Mouse (Mus musculus) embryonic facial prominence, embryonic 11.5 days (tissue): Measurements from ENCODE around the gene Bicral. TPM values are rescaled to one million over a fixed set of nuclear protein-coding genes. Genes with fewer than 3 reads are reported as not detected.

Source experiments
- ATAC-seq: fragments of 200-750 bp; cut with Nextera tagmentation; replicated peaks from 2 replicates; pipeline ENCODE4 v1.8.0; 2017; ENCODE audit warnings: low read depth; ENCODE audit not compliant: insufficient number of reproducible peaks, low FRiP score, low TSS enrichment
- DNase-seq: peaks from one replicate; pipeline ENCODE4 v3.0.0-alpha.2; 2015; ENCODE audit warnings: low spot score
- H3K27ac ChIP-seq: fragments of 300-500 bp; sonication (generic); replicated peaks from 2 replicates; pipeline ENCODE4 v1.5.1; 2014; ENCODE audit warnings: mild to moderate bottlenecking, low read depth, low read length, control low read depth
- H3K27me3 ChIP-seq: fragments of 300-500 bp; sonication (generic); 2 replicates; pipeline ENCODE4 v1.6.1; 2014; ENCODE audit warnings: mild to moderate bottlenecking, low read length, moderate library complexity, mixed read lengths; ENCODE audit not compliant: control insufficient read depth, insufficient read depth
- H3K36me3 ChIP-seq: fragments of 300-500 bp; sonication (generic); replicated peaks from 2 replicates; pipeline ENCODE4 v1.6.1; 2014; ENCODE audit warnings: low read depth, mild to moderate bottlenecking, low read length, moderate library complexity, mixed read lengths; ENCODE audit not compliant: control insufficient read depth, insufficient read depth
- H3K4me1 ChIP-seq: fragments of 300-500 bp; sonication (generic); 2 replicates; pipeline ENCODE4 v1.6.1; 2014; ENCODE audit warnings: low read length, mixed read lengths; ENCODE audit not compliant: control insufficient read depth, insufficient read depth
- H3K4me2 ChIP-seq: fragments of 300-500 bp; sonication (generic); 2 replicates; pipeline ENCODE4 v1.6.1; 2014; ENCODE audit warnings: low read depth, mild to moderate bottlenecking, control low read depth, low read length, moderate library complexity
- H3K4me3 ChIP-seq: fragments of 300-500 bp; sonication (generic); 2 replicates; pipeline ENCODE4 v1.5.1; 2014; ENCODE audit warnings: low read depth, low read length, control low read depth
- H3K9ac ChIP-seq: fragments of 300-500 bp; sonication (generic); replicated peaks from 2 replicates; pipeline ENCODE4 v1.6.1; 2014; ENCODE audit warnings: mild to moderate bottlenecking, control low read depth, low read length
- H3K9me3 ChIP-seq: fragments of 300-500 bp; sonication (generic); replicated peaks from 2 replicates; pipeline ENCODE4 v1.6.1; 2016; ENCODE audit warnings: mild to moderate bottlenecking, low read length, inconsistent platforms, mixed read lengths; ENCODE audit not compliant: control insufficient read depth
- WGBS: fragments of 180-500 bp; shearing (Covaris S2); extraction: QIAGEN DNeasy Blood & Tissue Kit; methylation state at CpG from one replicate; pipeline ENCODE4 v1.1.7; 2014; 5-methylcytosine and 5-hydroxymethylcytosine counted together
- polyA plus RNA-seq: library from polyadenylated mRNA; unstranded; fragments of >200 nt; fragmentation: Nextera tagmentation; extraction: Ambion mirVana; gene quantifications from 2 replicates; pipeline ENCODE4 v1.2.1, GENCODE M21; 2014

Bicral gene
- polyA plus RNA-seq, 1 experiment from 2014 or later, result 4.7 TPM

GRCm38 (mm10) chr17:46880322-46880721 lies 22.0 kb upstream of the Bicral start:
- DNase-seq, result no peak
- no peak overlapping the region for H3K9ac ChIP-seq
- no peak for ATAC-seq
- H3K27me3 ChIP-seq, result no peaks in the 10 kb centered on the region
- H3K4me1 ChIP-seq, result no peaks in the 10 kb centered on the region
- H3K36me3 ChIP-seq, result no peaks in the 10 kb centered on the region
- H3K4me3 ChIP-seq, result no peak overlapping the region
- H3K27ac ChIP-seq, result no peak overlapping the region
- WGBS, result 84% methylated on average over 2 of the region's 2 CpGs
- no peaks in the 10 kb centered on the region for H3K9me3 ChIP-seq
- H3K4me2 ChIP-seq, result no peak overlapping the region

- WGBS, result 50% methylated on average over 14 of the region's 14 CpGs
- H3K27me3 ChIP-seq, result no peaks in the 10 kb centered on the region
- H3K9me3 ChIP-seq, result no peaks in the 10 kb centered on the region
- H3K4me1 ChIP-seq, result no peaks in the 10 kb centered on the region
- DNase-seq (peak; percentile 6), ATAC-seq (no peak)
- H3K9ac ChIP-seq, result no peak overlapping the region
- no peak overlapping the region for H3K27ac ChIP-seq
- no peaks in the 10 kb centered on the region for H3K36me3 ChIP-seq
- no peak overlapping the region for H3K4me3 ChIP-seq
- no peak overlapping the region for H3K4me2 ChIP-seq
These were observed 21.6 kb upstream of the Bicral start for GRCm38 (mm10) chr17:46879841-46880311.

GRCm38 (mm10) chr17:46877061-46877460 lies 18.8 kb upstream of the Bicral start:
- no peak overlapping the region for H3K9ac ChIP-seq
- H3K27ac ChIP-seq, result no peak overlapping the region
- ATAC-seq (no peak), DNase-seq (no peak)
- H3K4me3 ChIP-seq, result no peak overlapping the region
- no peaks in the 10 kb centered on the region for H3K36me3 ChIP-seq
- H3K4me2 ChIP-seq, result no peak overlapping the region
- no peaks in the 10 kb centered on the region for H3K9me3 ChIP-seq
- H3K27me3 ChIP-seq, result no peaks in the 10 kb centered on the region
- whole genome bisulfite sequencing, result 87% methylated on average over 5 of the region's 5 CpGs
- H3K4me1 ChIP-seq, result no peaks in the 10 kb centered on the region

- H3K9ac ChIP-seq, result no peak overlapping the region
- WGBS, result 49% methylated on average over 8 of the region's 8 CpGs
- H3K9me3 ChIP-seq, result no peaks in the 10 kb centered on the region
- ATAC-seq, result no peak
- H3K4me1 ChIP-seq, result no peaks in the 10 kb centered on the region
- H3K4me2 ChIP-seq, result no peak overlapping the region
- DNase-seq, result peak; percentile 44
- no peak overlapping the region for H3K27ac ChIP-seq
- no peaks in the 10 kb centered on the region for H3K36me3 ChIP-seq
- H3K27me3 ChIP-seq, result no peaks in the 10 kb centered on the region
- H3K4me3 ChIP-seq, result no peak overlapping the region
These were observed 18.2 kb upstream of the Bicral start for GRCm38 (mm10) chr17:46876371-46876950.

GRCm38 (mm10) chr17:46875626-46876025 lies 17.3 kb upstream of the Bicral start:
- no peaks in the 10 kb centered on the region for H3K36me3 ChIP-seq
- no peak for DNase-seq
- no peak overlapping the region for H3K4me3 ChIP-seq
- H3K4me2 ChIP-seq, result no peak overlapping the region
- no peaks in the 10 kb centered on the region for H3K9me3 ChIP-seq
- no peaks in the 10 kb centered on the region for H3K4me1 ChIP-seq
- H3K27ac ChIP-seq, result no peak overlapping the region
- ATAC-seq, result no peak
- WGBS, result 60% methylated on average over 3 of the region's 3 CpGs
- H3K27me3 ChIP-seq, result no peaks in the 10 kb centered on the region
- H3K9ac ChIP-seq, result no peak overlapping the region

- no peak for ATAC-seq
- H3K4me1 ChIP-seq, result no peaks in the 10 kb centered on the region
- no peak for DNase-seq
- no peaks in the 10 kb centered on the region for H3K27me3 ChIP-seq
- H3K4me3 ChIP-seq, result no peak overlapping the region
- no peak overlapping the region for H3K9ac ChIP-seq
- no peaks in the 10 kb centered on the region for H3K9me3 ChIP-seq
- WGBS, result 37% methylated on average over 10 of the region's 10 CpGs
- no peak overlapping the region for H3K27ac ChIP-seq
- H3K36me3 ChIP-seq, result no peaks in the 10 kb centered on the region
- no peak overlapping the region for H3K4me2 ChIP-seq
These were observed 15.9 kb upstream of the Bicral start for GRCm38 (mm10) chr17:46874133-46874532.

- H3K4me1 ChIP-seq, result no peaks in the 10 kb centered on the region
- no peak overlapping the region for H3K4me2 ChIP-seq
- no peak for ATAC-seq
- no peak overlapping the region for H3K4me3 ChIP-seq
- DNase-seq, result no peak
- WGBS, result 57% methylated on average over 7 of the region's 7 CpGs
- no peaks in the 10 kb centered on the region for H3K27me3 ChIP-seq
- no peak overlapping the region for H3K27ac ChIP-seq
- H3K9me3 ChIP-seq, result no peaks in the 10 kb centered on the region
- no peaks in the 10 kb centered on the region for H3K36me3 ChIP-seq
- H3K9ac ChIP-seq, result no peak overlapping the region
These were observed 14.5 kb upstream of the Bicral start for GRCm38 (mm10) chr17:46872806-46873205.

GRCm38 (mm10) chr17:46870913-46871312 lies 12.6 kb upstream of the Bicral start:
- Histone ChIP-seq H3K4me3 (no peak overlapping the region), H3K27ac (no peak overlapping the region), H3K9me3 (no peaks in the 10 kb centered on the region), H3K4me2 (no peak overlapping the region), H3K9ac (no peak overlapping the region), H3K4me1 (no peaks in the 10 kb centered on the region), H3K27me3 (no peaks in the 10 kb centered on the region), H3K36me3 (no peaks in the 10 kb centered on the region)
- DNase-seq, result no peak
- 58% methylated on average over 1 of the region's 1 CpGs for WGBS
- ATAC-seq, result no peak
